Mouse (Mus musculus) monocyte, adult 5-6 weeks (primary cell): ENCODE measurements around the gene Apoh. TPM values are rescaled to one million over a fixed set of nuclear protein-coding genes. Genes with fewer than 3 reads are reported as not detected.

Experiments used
- ATAC-seq: fragments of 153-309, 156-312 bp; replicated peaks from 2 replicates; pipeline ENCODE4 v1.8.0; 2017; ENCODE audit warnings: mild to moderate bottlenecking; ENCODE audit not compliant: low TSS enrichment, insufficient number of reproducible peaks, severe bottlenecking, poor library complexity, low FRiP score
- total RNA-seq: library from RNA; stranded (forward); fragments of 200-1000, 200-491, 200-594 nt; gene quantifications from 3 replicates; pipeline ENCODE4 v1.2.3, GENCODE M21; 2017

Apoh gene
- total RNA-seq, 1 experiment from 2014 or later: not detected

DNA sequence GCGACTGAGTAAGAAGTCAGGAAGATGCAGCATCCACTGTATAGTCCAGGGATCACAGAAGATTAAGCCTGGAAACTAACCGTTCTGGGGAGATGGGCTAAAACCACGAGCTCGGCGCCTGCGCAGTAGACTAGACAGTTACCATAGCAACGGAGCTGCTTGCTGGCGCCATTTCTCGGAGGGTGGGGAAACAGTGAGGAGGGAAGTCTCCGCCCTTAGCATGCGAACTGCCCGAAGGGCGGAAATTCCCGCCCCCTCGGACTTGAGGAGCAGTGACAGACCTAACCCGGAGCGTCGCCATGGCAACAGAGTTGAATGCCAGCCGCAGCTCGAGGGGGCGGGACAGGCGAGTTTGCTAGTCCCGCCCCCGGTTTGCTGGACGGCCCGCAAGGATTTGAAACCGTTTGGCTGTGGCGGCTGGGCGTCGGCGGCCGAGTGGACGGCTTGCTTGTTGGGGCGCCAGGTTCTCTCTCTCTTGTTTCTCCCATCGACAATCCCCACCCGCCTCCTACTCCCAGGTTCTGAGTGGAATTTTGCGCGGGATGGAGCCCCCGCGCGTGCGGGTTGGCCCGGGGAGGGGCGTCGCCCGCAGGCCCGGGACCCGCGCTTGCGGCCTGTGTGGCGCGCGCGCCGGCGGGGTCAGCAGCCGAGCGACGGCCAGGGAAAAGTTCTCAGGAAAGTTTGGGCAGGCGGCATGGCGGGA is 81.9 kb downstream of the Apoh start, which contains the start of gene Cep112:
Gene Cep112, plus strand, starts transcription at position 304 of the 703 bp plus-strand sequence.
- peak; percentile 98 for ATAC-seq

DNA sequence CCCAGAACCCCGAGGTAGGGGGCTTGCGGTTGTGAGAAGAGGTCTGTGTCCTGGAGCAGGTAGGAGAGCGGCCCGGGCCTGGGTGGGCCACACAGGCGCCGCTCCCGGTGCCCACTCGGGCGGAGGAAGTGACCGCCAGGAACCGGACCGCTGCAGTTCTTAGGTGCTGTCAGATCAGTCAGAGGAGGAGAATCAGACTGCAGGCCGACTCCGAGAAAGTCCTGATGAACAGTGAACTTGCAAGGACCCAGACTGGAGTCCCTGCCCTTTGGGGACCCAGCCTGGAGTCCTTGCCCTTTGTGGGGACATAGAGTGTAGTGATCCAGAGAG is 82.4 kb downstream of the Apoh start:
- ATAC-seq: no peak

DNA sequence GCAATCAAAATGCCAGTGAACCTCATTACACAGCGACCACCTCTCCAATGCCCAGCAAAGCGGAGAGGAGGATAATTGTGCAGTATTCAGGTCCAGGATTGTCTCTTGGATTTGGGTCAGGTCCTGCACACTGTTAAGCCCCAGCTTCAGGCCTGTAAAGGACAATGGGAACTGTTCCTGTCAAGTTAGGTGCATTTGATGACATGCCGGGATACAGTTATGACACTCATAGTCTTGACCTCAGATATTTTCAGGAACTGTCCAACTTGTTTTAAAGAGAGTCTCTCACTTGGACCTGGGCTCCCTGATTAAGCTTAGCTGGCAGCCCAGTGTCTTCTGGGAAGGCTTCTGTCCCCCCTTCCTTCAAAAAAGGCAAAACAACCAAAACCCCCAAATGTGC is 82.9 kb downstream of the Apoh start:
- ATAC-seq: no peak

DNA sequence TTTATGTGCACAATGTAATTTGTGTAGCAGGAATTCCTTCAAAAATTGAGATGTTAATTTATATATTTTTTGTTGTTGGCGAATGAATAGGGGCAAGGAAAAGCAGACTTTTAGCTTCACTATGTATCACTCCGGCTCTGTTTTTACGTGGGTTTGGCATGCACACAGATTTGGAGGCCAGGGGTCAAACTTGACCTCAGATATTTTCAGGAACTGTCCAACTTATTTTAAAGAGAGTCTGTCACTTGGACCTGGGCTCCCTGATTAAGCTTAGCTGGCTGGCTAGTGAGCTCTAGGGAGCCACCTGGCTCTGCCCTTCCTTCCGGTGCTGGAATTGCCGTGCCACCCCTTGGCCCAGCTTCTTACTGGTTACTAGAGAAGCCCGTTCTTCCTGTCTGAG is 84.0 kb downstream of the Apoh start:
- no peak for ATAC-seq

DNA sequence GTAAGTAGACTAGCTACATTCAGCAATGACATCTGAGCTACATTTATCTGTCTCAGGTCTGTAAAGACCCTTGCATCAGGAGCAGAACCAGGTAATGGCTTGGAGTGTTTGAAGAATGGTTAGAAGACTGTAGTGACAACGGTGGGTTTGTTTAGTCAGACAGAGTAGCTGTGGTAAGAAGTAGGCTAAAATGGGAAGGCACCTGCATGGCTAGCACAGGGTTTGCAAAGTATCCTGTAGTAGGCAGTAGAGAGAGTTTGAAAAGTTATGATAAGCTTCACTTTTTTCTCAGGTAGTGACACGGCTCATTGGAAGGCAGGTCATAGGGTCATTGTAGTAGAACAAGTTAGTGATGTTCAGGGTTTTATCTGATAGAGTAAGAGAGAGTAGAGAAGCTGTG is 85.9 kb downstream of the Apoh start:
- ATAC-seq: no peak

DNA sequence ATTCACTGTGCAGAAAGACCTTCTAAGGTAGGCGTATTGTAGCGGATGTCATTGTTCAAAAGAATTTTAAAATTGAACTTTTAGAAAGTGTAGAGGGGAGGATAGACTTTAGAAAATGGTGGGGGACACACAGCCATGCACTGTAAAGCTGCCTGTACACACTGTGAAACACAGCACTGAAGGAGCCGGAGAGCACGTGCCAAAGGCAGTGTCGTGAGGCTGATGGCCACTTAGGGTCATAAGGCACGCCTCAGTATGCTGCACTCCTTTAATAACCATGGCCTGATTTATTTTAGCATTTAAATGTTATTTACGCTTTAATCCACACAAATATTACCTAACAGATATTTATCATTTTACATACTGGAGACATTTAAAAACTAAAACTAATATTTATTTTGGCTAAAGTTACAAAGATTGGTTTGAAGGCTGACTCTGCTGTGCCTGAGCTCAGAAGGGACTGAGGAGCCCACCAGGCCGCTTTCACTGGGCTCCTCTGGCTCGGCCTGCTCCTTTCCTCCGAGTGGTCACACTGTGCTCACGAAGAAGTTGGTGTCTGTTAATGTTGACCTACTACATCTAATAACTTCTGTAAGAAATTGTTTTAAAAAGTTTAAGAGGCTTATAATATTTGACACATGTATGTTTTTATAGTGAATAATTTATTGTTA is 100.9 kb downstream of the Apoh start:
- no peak for ATAC-seq

DNA sequence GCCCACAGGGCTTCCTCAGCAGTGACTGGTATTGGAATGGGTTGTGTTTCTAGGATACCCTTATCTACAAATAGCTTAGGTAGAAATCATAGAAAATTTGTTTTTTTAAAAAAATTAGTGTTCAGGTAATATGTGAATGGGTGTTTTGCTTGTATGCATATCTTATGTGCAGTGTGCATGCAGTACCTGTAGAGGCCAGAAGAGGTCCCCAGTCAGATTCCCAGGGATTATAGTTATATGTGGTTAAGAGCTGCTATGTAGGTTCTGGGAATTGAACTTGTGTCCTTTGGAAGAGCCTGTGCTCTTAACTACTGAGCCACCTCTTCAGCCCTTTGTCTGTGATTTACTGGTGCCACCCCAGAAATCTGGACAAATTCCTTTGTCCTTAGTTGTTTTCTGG is 104.0 kb downstream of the Apoh start:
- no peak for ATAC-seq

DNA sequence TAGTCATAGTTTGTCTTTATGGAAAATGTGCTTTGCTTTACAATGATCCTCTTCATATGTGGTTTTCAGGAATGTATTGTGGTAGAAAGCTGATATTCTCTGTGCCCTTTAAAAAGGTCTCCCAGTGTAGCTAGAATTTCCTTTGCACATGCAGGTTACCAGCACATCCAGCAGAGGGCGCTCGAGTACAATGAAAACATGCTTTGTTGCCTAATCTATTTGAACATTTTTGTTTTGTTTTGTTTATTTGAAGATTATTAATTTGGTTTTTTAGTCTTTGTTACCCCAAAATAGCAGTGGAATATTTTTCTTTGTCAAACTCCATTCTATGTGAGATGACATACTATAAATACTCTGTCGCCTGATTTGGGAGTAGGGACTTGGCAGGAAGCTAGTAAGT is 106.7 kb downstream of the Apoh start:
- no peak for ATAC-seq

DNA sequence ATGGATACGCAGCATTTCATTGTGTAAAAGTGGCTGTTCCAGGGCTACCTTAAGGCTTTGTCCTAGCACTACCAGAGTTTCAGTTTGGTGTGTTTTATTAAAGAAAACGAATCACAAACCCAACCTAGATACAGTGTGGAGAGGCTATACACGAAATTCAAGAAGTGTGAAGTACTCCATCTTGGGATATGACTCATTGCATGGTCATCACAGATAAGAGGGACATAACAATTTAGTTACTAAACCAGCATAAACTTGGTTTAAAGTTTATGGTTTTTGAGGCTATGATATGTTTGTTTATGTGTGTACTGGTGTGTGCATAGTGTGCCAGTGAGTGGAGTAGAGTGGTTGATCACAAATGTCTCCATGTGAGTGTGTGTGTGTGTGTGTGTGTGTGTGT is 116.4 kb downstream of the Apoh start:
- no peak for ATAC-seq

Other genes with a start within 250 kb of the Apoh start
- gene Prkca, start 574 bp downstream of the Apoh start, total RNA-seq: 4.8 to 20.9 TPM (median 10.1 TPM) in 3 replicates
- 2.1 TPM in 1 of 3 replicates, not detected in the others for gene Cep112, start 81.8 kb downstream of the Apoh start, total RNA-seq